Mouse (Mus musculus) intestine, embryonic 16.5 days (tissue): ENCODE results near the gene Chkb. TPM values are rescaled to one million over a fixed set of nuclear protein-coding genes. Genes with fewer than 3 reads are reported as not detected.

ENCODE experiments used
- ATAC-seq: fragments of 200-750 bp; cut with Nextera tagmentation; 2 replicates; pipeline ENCODE4 v1.8.0; 2017; ENCODE audit warnings: moderate TSS enrichment, moderate library complexity
- H3K27ac ChIP-seq: fragments of 300-500 bp; sonication (generic); 2 replicates; pipeline ENCODE4 v1.5.1; 2014; ENCODE audit warnings: mild to moderate bottlenecking, low read length
- H3K27me3 ChIP-seq: fragments of 300-500 bp; sonication (generic); replicated peaks from 2 replicates; pipeline ENCODE4 v1.6.1; 2014; ENCODE audit warnings: low read length, control low read depth, mixed read lengths; ENCODE audit not compliant: control insufficient read depth, insufficient read depth
- H3K36me3 ChIP-seq: fragments of 300-500 bp; sonication (generic); 2 replicates; pipeline ENCODE4 v1.6.1; 2014; ENCODE audit warnings: low read length, control low read depth; ENCODE audit not compliant: control insufficient read depth, insufficient read depth
- H3K4me1 ChIP-seq: fragments of 300-500 bp; sonication (generic); 2 replicates; pipeline ENCODE4 v1.6.1; 2014; ENCODE audit warnings: low read length, control low read depth, mixed read lengths; ENCODE audit not compliant: control insufficient read depth, insufficient read depth
- H3K4me2 ChIP-seq: fragments of 300-500 bp; sonication (generic); 2 replicates; pipeline ENCODE4 v1.6.1; 2014; ENCODE audit warnings: low read depth, low read length, control low read depth
- H3K4me3 ChIP-seq: fragments of 300-500 bp; sonication (generic); 2 replicates; pipeline ENCODE4 v1.5.1; 2014; ENCODE audit warnings: mild to moderate bottlenecking, low read length
- H3K9ac ChIP-seq: fragments of 300-500 bp; sonication (generic); 2 replicates; pipeline ENCODE4 v1.6.1; 2014; ENCODE audit warnings: low read depth, low read length
- H3K9me3 ChIP-seq: fragments of 300-500 bp; sonication (generic); 2 replicates; pipeline ENCODE4 v1.6.1; 2016; ENCODE audit warnings: low read length, control low read depth; ENCODE audit not compliant: control insufficient read depth
- WGBS: fragments of 180-500 bp; shearing (Covaris S2); extraction: QIAGEN DNeasy Blood & Tissue Kit; methylation state at CpG from one replicate; pipeline ENCODE4 v1.1.7; 2014; 5-methylcytosine and 5-hydroxymethylcytosine counted together
- polyA plus RNA-seq: library from polyadenylated mRNA; unstranded; fragments of >200 nt; fragmentation: Nextera tagmentation; extraction: Ambion mirVana; gene quantifications from 2 replicates; pipeline ENCODE4 v1.2.1, GENCODE M21; 2015

Gene Chkb
- polyA plus RNA-seq, 1 experiment from 2014 or later, result 63.7 TPM

DNA sequence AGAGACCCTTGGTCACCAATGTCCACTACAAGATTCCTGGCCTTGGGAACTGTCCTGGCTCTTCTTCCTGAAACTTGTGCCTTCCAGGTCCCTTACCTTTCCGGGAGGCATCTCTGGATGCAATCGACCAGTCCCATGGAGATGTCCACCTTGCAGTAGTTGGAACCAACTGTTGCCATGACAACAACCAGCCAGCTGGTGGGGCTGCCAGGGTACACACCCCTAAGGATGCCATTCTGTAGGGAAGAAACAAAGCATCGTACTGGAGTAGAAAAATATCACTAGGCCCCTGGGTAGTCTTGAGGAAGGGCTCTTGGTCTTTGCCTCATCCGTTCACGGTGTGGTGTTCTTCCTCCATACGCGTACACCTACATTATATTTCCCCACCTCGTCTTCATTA is 5.1 kb downstream of the Chkb start:
- Histone ChIP-seq H3K4me1 (peaks cover 7% of the 10 kb centered on the region; the same call in 1 of the 2 replicates), H3K9ac (no peak overlapping the region), H3K4me2 (no peak overlapping the region), H3K36me3 (0 out of 2 replicates have a peak, but pooled peaks cover 4% of the 10 kb centered on the region), H3K27me3 (no peaks in the 10 kb centered on the region), H3K4me3 (no peak overlapping the region), H3K9me3 (no peaks in the 10 kb centered on the region), H3K27ac (no peak overlapping the region)
- no peak for ATAC-seq
- 79% methylated on average over 8 of the region's 8 CpGs for WGBS

DNA sequence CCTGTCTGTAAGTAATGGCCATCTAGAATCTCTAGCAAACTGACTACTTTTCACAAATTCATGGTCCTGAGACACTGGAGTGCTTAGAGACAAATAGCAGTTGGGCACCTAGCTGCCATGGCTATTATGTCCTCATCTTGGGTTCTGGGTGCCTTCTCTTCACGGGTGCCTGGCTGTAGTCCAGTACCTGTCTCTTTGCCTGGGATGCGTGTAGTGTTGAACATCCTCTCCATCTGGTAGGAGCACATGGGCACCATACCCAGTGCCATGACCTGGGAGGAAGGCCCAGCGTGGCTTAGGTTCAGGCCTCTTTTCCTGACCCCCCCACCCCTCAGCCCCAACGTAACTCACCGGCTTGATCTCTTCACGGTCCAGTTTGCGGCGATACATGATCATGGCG is 7.8 kb downstream of the Chkb start:
- Histone ChIP-seq H3K4me1 (0 out of 2 replicates have a peak, but pooled peaks cover 3% of the 10 kb centered on the region), H3K9me3 (no peaks in the 10 kb centered on the region), H3K4me3 (no peak overlapping the region), H3K9ac (no peak overlapping the region), H3K27ac (no peak overlapping the region), H3K27me3 (no peaks in the 10 kb centered on the region), H3K36me3 (0 out of 2 replicates have a peak, but pooled peaks cover 7% of the 10 kb centered on the region), H3K4me2 (no peak overlapping the region)
- 96% methylated on average over 9 of the region's 9 CpGs for WGBS
- ATAC-seq, result no peak

DNA sequence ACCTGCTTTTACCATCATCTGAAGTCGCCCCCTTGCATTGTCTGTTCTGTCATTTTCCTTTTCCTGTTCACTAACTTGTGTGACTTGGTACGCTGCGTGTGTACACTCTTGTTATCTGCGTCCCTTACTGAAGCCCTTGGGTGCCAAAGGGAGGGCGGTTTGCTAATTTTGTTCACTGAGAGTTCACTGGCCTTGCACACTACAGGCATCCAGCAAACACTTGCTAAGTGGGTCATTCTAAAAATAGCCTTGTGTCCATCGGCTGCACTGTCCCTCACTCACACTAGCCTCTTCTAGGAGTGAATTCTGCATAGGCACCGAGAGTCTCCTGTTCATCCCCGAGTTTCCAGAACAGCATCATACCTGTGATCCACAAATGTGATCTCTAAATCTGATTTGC is 14.4 kb downstream of the Chkb start:
- Histone ChIP-seq H3K4me2 (no peak overlapping the region), H3K4me3 (no peak overlapping the region), H3K9me3 (no peaks in the 10 kb centered on the region), H3K27me3 (no peaks in the 10 kb centered on the region), H3K36me3 (0 out of 2 replicates have a peak, but pooled peaks cover 3% of the 10 kb centered on the region), H3K27ac (no peak overlapping the region), H3K9ac (no peak overlapping the region), H3K4me1 (no peaks in the 10 kb centered on the region)
- 84% methylated on average over 8 of the region's 8 CpGs for WGBS
- no peak for ATAC-seq

DNA sequence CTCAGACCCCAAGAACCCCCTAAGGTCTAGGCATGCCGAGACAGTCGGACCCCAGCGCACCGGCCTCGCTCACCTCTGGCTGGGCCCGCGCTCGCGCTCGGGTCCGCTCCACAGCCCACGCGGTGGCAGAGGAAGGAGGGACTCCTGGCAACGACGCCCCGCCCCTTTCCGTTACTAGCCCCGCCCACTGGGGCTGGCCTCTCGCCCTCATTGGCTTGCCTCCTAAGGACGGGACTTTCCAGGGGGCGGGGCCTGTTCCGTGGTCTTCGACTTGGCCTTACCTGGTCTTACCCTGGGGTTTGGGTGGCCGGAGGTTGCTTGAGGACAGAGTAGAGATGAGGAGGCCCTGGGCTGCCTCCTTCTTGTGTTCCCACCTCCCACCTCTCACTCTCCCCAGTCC is 19.6 kb downstream of the Chkb start, which contains the start of gene Syce3:
Gene Syce3, minus strand, starts transcription at position 386 of the 400 bp plus-strand sequence.
- 77% methylated on average over 24 of the region's 24 CpGs for WGBS
- ATAC-seq, result no peak

GRCm38 (mm10) chr15:89406691-89407090 is 23.0 kb downstream of the Chkb start:
- Histone ChIP-seq H3K4me2 (no peak overlapping the region), H3K4me3 (no peak overlapping the region), H3K27me3 (no peaks in the 10 kb centered on the region), H3K9ac (no peak overlapping the region), H3K27ac (no peak overlapping the region), H3K9me3 (no peaks in the 10 kb centered on the region), H3K4me1 (no peaks in the 10 kb centered on the region), H3K36me3 (no peaks in the 10 kb centered on the region)
- no peak for ATAC-seq

More for the DNA sequence above, 19.6 kb downstream of the Chkb start, which contains the start of gene Syce3:
- Histone ChIP-seq H3K36me3 (no peaks in the 10 kb centered on the region), H3K9me3 (no peaks in the 10 kb centered on the region), H3K27me3 (no peaks in the 10 kb centered on the region), H3K4me1 (no peaks in the 10 kb centered on the region), H3K9ac (no peak within 1 kb of the TSS), H3K27ac (no peak within 1 kb of the TSS), H3K4me2 (no peak within 1 kb of the TSS), H3K4me3 (no peak within 1 kb of the TSS)

DNA sequence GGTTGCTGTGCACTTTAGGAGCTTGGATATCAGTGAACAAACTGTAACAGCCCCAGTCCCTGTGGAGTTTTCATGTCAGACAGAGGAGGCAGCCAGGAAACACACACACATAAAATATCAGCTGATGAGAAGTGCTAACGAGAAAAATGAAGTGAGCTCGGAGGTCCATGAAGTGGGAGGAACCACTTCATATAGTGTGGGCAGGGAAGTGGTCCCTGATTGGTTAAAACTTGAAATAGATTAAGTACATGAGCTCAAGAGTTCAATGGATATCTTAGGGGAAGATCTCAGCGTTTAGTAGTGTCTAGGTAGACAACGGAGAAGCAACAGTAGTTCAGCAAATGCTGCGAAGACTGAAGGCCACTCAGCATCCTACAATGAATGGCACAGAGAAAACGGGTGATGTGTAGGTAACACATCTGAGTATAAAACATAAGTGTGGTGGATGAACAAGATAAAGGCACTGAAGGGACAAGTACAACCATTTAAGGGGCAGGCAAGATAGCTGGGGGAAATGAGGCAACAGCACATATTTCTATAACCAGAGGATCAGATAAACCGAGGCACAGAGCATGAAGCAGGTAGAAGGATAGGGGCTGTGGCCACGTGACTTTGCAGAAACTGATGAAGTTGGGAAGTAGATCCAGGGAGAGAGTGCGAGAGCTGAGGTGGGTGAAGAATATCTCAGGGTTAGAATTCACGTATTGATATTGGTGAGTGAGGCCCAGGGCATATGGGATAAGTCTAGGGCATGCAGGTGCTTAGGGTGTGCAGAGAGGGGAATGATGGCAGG is 24.7 kb downstream of the Chkb start:
- no peak overlapping the region for H3K27ac ChIP-seq
- H3K9ac ChIP-seq, result no peak overlapping the region
- H3K36me3 ChIP-seq, result no peaks in the 10 kb centered on the region
- ATAC-seq, result no peak
- no peaks in the 10 kb centered on the region for H3K4me1 ChIP-seq
- no peak overlapping the region for H3K4me3 ChIP-seq
- H3K27me3 ChIP-seq, result no peaks in the 10 kb centered on the region
- WGBS, result 81% methylated on average over 10 of the region's 10 CpGs
- no peak overlapping the region for H3K4me2 ChIP-seq
- H3K9me3 ChIP-seq, result no peaks in the 10 kb centered on the region

GRCm38 (mm10) chr15:89402471-89402870 is 27.2 kb downstream of the Chkb start:
- WGBS, result 81% methylated on average over 1 of the region's 1 CpGs
- Histone ChIP-seq H3K27me3 (no peaks in the 10 kb centered on the region), H3K4me2 (no peak overlapping the region), H3K27ac (no peak overlapping the region), H3K4me1 (peaks cover 2% of the 10 kb centered on the region; the same call in 1 of the 2 replicates), H3K36me3 (no peaks in the 10 kb centered on the region), H3K9ac (no peak overlapping the region), H3K4me3 (no peak overlapping the region), H3K9me3 (no peaks in the 10 kb centered on the region)
- ATAC-seq, result no peak

GRCm38 (mm10) chr15:89399716-89400115 is 30.0 kb downstream of the Chkb start:
- Histone ChIP-seq H3K4me1 (peaks cover 6% of the 10 kb centered on the region; the same call in 1 of the 2 replicates), H3K4me2 (no peak overlapping the region), H3K27me3 (no peaks in the 10 kb centered on the region), H3K36me3 (no peaks in the 10 kb centered on the region), H3K4me3 (no peak overlapping the region), H3K9ac (no peak overlapping the region), H3K27ac (no peak overlapping the region), H3K9me3 (no peaks in the 10 kb centered on the region)
- ATAC-seq, result peak; percentile 59; the same call in 1 of the 2 replicates
- 27% methylated on average over 1 of the region's 1 CpGs for WGBS

- WGBS, result 82% methylated on average over 2 of the region's 2 CpGs
Measured at GRCm38 (mm10) chr15:89398146-89398545, 31.6 kb downstream of the Chkb start.

More at GRCm38 (mm10) chr15:89398146-89398545, 31.6 kb downstream of the Chkb start:
- no peak for ATAC-seq
- no peak overlapping the region for H3K4me2 ChIP-seq
- no peaks in the 10 kb centered on the region for H3K36me3 ChIP-seq
- no peaks in the 10 kb centered on the region for H3K27me3 ChIP-seq
- H3K9ac ChIP-seq, result no peak overlapping the region
- no peak overlapping the region for H3K4me3 ChIP-seq
- peaks cover 6% of the 10 kb centered on the region; the same call in 1 of the 2 replicates for H3K4me1 ChIP-seq
- no peaks in the 10 kb centered on the region for H3K9me3 ChIP-seq
- H3K27ac ChIP-seq, result no peak overlapping the region
